Mouse (Mus musculus) liver, embryonic 14.5 days (tissue): ENCODE measurements at regions not wholly inside any gene's neighbourhood (a gene's known extent, or its start where the extent isn't known, plus 50 kb on each side); places are given as distances from the start of the nearest gene placed in this dataset.
"Not testable (repeated sequence)": the region's sequence is repeated elsewhere in the genome, so short reads cannot be mapped to it uniquely, and the experiment has no call there.

Source experiments
- ATAC-seq: fragments of 200-750 bp; cut with Nextera tagmentation; 2 replicates; pipeline ENCODE4 v1.8.0; 2017; ENCODE audit warnings: moderate number of reproducible peaks, mild to moderate bottlenecking, moderate library complexity; ENCODE audit not compliant: insufficient read depth
- DNase-seq, 3 experiments: peaks; one replicate each; pipeline ENCODE4 v3.0.0-alpha.2; 2012 to 2013; ENCODE audit warnings: low read depth in 3 of 3, low spot score in 3 of 3
- H3K27ac ChIP-seq: fragments of 300-500 bp; sonication (generic); 2 replicates; pipeline ENCODE4 v1.5.1; 2014; ENCODE audit warnings: moderate library complexity, mild to moderate bottlenecking, control low read depth, inconsistent platforms
- H3K27me3 ChIP-seq: fragments of 300-500 bp; sonication (generic); 2 replicates; pipeline ENCODE4 v1.6.1; 2014; ENCODE audit warnings: mild to moderate bottlenecking, low read length, moderate library complexity; ENCODE audit not compliant: control insufficient read depth, insufficient read depth
- H3K36me3 ChIP-seq: fragments of 300-500 bp; sonication (generic); replicated peaks from 2 replicates; pipeline ENCODE4 v1.6.1; 2014; ENCODE audit warnings: low read depth; ENCODE audit not compliant: control insufficient read depth, insufficient read depth
- H3K4me1 ChIP-seq, 2 experiments: fragments of 200-500 bp in 1 of 2; fragments of 300-500 bp in 1 of 2; sonication (generic) in 1 of 2; replicated peaks; 2 replicates each; pipeline ENCODE4 v1.6.1; 2012 to 2014; ENCODE audit warnings: antibody characterized with exemption in 1 of 2, inconsistent platforms in 1 of 2, low read length in 1 of 2; ENCODE audit not compliant: control insufficient read depth in 2 of 2, insufficient read depth in 2 of 2
- H3K4me2 ChIP-seq: fragments of 300-500 bp; sonication (generic); 2 replicates; pipeline ENCODE4 v1.6.1; 2014; ENCODE audit warnings: low read depth, mild to moderate bottlenecking, control low read depth, moderate library complexity
- H3K4me3 ChIP-seq, 2 experiments: fragments of 200-500 bp in 1 of 2; fragments of 300-500 bp in 1 of 2; sonication (generic) in 1 of 2; 2 replicates each; pipeline ENCODE4 v1.5.1; 2012 to 2014; ENCODE audit warnings: low read depth in 2 of 2, low read length in 2 of 2, mild to moderate bottlenecking in 2 of 2, control low read depth in 1 of 2, inconsistent platforms in 1 of 2, moderate library complexity in 1 of 2; ENCODE audit not compliant: insufficient read depth in 1 of 2
- H3K9ac ChIP-seq: fragments of 300-500 bp; sonication (generic); replicated peaks from 2 replicates; pipeline ENCODE4 v1.6.1; 2014; ENCODE audit warnings: mild to moderate bottlenecking, control low read depth, moderate library complexity
- H3K9me3 ChIP-seq: fragments of 300-500 bp; sonication (generic); 2 replicates; pipeline ENCODE4 v1.6.1; 2016; ENCODE audit warnings: low read length, mixed read lengths; ENCODE audit not compliant: control insufficient read depth
- CTCF ChIP-seq: IDR thresholded peaks from 2 replicates; pipeline ENCODE4 v1.5.1; 2016; ENCODE audit warnings: antibody characterized with exemption, low read depth, control low read depth
- EP300 ChIP-seq: IDR thresholded peaks from 2 replicates; pipeline ENCODE4 v1.6.1; 2016; ENCODE audit warnings: antibody characterized with exemption, low read depth
- WGBS: fragments of 180-500 bp; shearing (Covaris S2); extraction: QIAGEN DNeasy Blood & Tissue Kit; methylation state at CpG from one replicate; pipeline ENCODE4 v1.1.7; 2014; ENCODE audit not compliant: insufficient replicate concordance; 5-methylcytosine and 5-hydroxymethylcytosine counted together

GRCm38 (mm10) chr8:35157711-35158110, 607.9 kb upstream of the Gm19410 start:
- H3K4me3 ChIP-seq = no peak overlapping the region
- ATAC-seq = no peak
- H3K9ac ChIP-seq = no peak overlapping the region
- H3K4me2 ChIP-seq = no peak overlapping the region
- no peaks in the 10 kb centered on the region for H3K27me3 ChIP-seq
- H3K36me3 ChIP-seq = no peaks in the 10 kb centered on the region
- 66% methylated on average over 6 of the region's 6 CpGs for WGBS
- H3K9me3 ChIP-seq = no peaks in the 10 kb centered on the region
- H3K4me1 ChIP-seq = no peaks in the 10 kb centered on the region
- DNase-seq = no peak
- no peak for TF ChIP-seq EP300
- TF ChIP-seq CTCF = no peak
- H3K27ac ChIP-seq = no peak overlapping the region

DNA sequence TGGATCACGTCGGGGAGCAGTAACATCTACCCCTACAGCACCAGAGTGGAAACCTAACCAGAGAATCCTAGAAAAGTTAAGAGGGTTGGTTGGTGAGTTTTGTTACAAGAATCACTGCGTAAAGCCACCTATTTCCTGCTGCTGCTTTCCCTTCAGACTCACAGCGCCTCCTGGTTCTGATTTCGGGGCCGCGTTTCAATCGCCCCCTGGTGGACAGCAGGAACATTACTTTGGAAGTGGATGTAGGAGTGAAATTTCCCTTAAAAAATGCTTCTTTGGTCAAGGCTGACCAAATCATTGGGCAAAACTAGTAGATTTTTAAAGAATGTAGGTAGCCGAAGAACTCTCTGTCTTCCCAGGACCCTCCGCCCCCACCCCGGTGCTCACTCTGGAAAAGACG, 606.3 kb upstream of the Gm19410 start:
- H3K9ac ChIP-seq = no peak overlapping the region
- TF ChIP-seq EP300 = no peak
- TF ChIP-seq CTCF = peak; percentile 86

DNA sequence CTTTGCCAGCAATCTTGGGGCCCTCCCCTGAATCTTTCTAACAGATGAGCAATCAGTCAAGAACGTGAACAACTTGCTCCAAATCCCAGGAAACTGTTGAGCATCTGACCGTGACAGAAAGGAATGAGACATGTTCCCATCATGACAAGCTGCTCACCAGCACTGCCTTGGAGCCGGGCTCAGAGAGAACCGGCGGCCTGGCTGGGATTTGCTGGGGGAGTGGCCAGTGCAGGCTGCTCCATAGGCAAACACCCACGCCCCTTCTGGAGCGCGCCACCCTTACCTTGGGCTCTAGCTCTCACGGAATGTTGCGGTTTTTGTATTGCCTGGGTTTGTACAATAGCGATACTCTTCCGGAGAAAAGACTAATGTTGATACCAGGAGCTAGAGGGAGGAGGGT, 605.4 kb upstream of the Gm19410 start:
- no peak for DNase-seq
- TF ChIP-seq CTCF (no peak), EP300 (no peak)
- no peaks in the 10 kb centered on the region for H3K9me3 ChIP-seq
- no peak for ATAC-seq
- no peak overlapping the region for H3K4me3 ChIP-seq
- no peaks in the 10 kb centered on the region for H3K36me3 ChIP-seq
- no peaks in the 10 kb centered on the region for H3K27me3 ChIP-seq
- no peak overlapping the region for H3K4me2 ChIP-seq
- no peak overlapping the region for H3K27ac ChIP-seq
- no peak overlapping the region for H3K9ac ChIP-seq
- H3K4me1 ChIP-seq = no peaks in the 10 kb centered on the region
- WGBS = 77% methylated on average over 12 of the region's 12 CpGs

More for the DNA sequence above, 606.3 kb upstream of the Gm19410 start:
- ATAC-seq = no peak
- DNase-seq = peak in 2 of 3 experiments; percentile 7
- H3K4me3 ChIP-seq = no peak overlapping the region
- 22% methylated on average over 12 of the region's 12 CpGs for WGBS
- H3K36me3 ChIP-seq = no peaks in the 10 kb centered on the region
- H3K27ac ChIP-seq = no peak overlapping the region
- no peak overlapping the region for H3K4me2 ChIP-seq
- no peaks in the 10 kb centered on the region for H3K27me3 ChIP-seq
- H3K4me1 ChIP-seq = no peaks in the 10 kb centered on the region
- no peaks in the 10 kb centered on the region for H3K9me3 ChIP-seq

- 55% methylated on average over 4 of the region's 4 CpGs for WGBS
- not testable (repeated sequence) for H3K27ac ChIP-seq, DNase-seq, H3K36me3 ChIP-seq, ATAC-seq, H3K4me1 ChIP-seq, H3K4me3 ChIP-seq, H3K27me3 ChIP-seq, H3K9ac ChIP-seq, H3K9me3 ChIP-seq, H3K4me2 ChIP-seq
These were observed 603.4 kb upstream of the Gm19410 start for GRCm38 (mm10) chr8:35162166-35162565.

- Histone ChIP-seq H3K9me3 (no peaks in the 10 kb centered on the region), H3K27ac (no peak overlapping the region), H3K4me2 (no peak overlapping the region), H3K4me1 (no peaks in the 10 kb centered on the region), H3K36me3 (no peaks in the 10 kb centered on the region), H3K27me3 (no peaks in the 10 kb centered on the region), H3K4me3 (no peak overlapping the region), H3K9ac (no peak overlapping the region)
- DNase-seq (no peak), ATAC-seq (no peak)
- WGBS = 63% methylated on average over 6 of the region's 6 CpGs
- TF ChIP-seq CTCF (no peak), EP300 (no peak)
These were observed 599.0 kb upstream of the Gm19410 start for GRCm38 (mm10) chr8:35166611-35167010.
